Mouse (Mus musculus): ENCODE results near the gene Psmd5.

Psmd5 gene

DNA sequence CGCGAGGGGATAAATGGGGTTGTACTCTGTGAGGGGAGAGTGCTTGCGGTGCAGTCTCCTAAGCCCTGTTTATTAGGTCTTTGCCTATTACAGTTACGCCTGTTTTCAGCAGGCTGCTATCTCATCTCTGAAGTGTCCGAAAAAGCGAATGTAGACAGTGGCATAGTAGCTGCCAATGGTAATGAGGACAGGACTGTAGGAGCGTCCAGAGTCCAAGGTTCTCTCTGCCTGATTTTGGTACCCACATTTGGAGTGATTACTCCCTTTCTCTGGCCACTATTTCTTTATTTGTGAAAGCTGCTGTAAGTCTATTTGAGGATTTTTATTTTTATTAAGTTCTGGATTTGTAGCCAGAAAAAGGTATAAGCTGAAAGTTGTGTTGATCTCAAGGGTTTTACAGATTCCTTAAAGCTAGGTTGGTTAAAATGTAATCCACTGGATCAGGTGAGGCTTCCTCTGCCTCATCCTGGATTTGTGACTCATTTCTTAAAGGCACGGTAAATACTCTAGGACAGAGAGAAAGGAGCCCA, at the start of gene Psmd5:
TSS of gene Psmd5 (minus strand) at position 153 of the 530 bp plus-strand sequence.
- DNase-seq = no peak

DNA sequence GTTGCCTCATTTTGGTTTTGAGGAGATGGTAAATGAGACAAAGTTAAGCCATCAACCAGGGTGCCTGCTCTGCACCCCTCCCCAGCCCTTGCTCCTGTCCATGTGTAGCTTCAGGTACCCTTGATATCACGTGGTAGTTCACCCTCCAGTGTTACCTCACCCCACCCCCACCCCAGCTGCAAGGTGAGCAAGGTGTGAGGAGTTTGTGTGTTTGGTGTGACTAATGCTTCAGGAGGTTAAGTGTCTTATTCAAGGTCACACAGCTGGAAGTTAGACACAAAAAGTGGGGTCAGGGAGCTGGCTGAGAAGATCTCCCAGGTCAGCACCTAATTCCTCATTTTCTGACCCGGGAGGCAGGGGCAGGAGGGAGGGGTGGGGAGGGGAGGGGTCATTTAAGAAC, 48.0 kb upstream of the Psmd5 start:
- no peak for DNase-seq

DNA sequence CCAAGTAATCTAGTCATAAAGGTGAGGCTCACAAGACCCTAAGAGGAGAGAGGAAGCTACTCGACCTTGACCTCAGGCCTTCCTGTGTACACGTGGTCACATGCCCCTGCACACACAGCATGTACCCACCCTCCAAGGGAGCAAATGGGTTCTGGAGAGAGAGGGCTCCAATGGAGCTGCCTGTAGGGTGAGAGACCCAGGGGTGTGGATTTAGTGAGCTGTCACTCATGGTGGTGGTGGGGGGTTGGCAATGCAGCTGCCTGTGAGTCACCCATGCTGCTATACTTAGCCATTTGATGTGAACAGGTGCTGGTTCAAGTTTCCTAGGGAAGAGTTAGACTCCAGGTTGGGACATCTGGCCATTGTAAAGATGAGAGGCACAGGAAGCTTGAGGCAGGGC, 45.4 kb upstream of the Psmd5 start:
- no peak for DNase-seq

DNA sequence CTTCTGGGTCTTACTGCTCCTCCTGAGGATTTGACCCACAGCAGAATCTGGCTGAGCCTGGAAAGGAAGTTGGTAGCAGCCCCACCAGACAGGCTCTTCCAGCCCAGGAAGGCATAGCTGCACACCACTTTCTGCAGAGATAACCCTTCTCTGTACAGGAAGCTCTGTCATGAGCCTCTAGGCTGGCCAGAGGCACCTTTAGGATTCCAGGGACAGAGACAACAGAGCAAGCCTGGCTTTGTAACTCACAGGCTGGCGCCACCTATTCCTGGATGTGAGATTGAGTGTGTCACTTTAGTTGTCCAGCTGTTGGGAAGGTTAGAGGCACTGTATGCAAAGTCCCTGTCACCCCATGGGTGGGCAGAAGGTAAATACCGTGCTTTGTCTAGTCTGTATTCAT, 40.3 kb upstream of the Psmd5 start:
- no peak for DNase-seq

DNA sequence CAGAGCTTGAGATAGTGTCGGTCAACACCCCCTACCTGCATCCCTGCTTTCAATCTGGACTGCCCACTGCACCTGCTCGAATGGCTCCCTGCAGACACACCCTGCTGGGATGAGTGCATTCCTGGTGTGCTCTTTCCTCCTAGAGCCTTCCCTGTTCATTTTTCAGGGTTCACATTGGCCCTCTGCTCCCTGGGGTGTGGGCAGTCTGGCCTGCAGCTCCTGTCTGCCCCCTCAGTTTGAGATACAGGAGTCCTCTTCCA, 40.0 kb upstream of the Psmd5 start:
- DNase-seq = no peak

DNA sequence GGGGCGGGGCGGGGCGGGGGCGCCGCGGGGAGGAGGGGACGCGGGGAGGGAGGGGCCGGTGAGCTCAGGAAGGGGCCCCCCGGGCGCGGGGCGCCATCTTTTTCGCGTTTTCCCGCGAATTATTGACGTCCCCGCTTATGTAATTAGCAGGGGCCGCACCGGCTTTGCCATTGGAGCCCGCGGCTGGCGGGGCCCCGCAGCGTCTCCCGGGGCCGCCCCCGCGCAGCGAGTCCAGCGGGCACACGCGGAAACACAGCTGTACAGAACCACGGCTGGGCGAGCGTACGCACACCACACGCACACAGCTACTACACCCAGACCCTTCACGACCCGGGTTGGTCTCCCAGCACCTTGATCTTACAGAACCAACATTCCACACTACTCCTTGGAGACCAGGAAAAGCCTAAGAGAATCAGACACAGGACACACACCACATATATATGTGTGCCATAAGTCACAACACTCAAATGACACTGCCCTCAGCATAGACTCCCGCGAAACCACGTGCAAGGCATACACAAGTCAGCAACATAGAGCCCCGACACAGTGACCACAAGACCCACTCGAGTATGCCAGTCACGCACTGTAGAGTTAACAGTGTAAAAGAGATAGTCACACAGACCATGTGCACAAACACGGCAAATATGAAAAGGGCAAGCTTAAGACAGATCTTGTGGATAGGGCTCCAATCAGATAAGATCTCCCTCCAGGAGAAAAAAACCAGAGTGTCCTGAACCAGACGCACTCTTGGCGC, 39.5 kb upstream of the Psmd5 start:
- DNase-seq = peak; percentile 40

DNA sequence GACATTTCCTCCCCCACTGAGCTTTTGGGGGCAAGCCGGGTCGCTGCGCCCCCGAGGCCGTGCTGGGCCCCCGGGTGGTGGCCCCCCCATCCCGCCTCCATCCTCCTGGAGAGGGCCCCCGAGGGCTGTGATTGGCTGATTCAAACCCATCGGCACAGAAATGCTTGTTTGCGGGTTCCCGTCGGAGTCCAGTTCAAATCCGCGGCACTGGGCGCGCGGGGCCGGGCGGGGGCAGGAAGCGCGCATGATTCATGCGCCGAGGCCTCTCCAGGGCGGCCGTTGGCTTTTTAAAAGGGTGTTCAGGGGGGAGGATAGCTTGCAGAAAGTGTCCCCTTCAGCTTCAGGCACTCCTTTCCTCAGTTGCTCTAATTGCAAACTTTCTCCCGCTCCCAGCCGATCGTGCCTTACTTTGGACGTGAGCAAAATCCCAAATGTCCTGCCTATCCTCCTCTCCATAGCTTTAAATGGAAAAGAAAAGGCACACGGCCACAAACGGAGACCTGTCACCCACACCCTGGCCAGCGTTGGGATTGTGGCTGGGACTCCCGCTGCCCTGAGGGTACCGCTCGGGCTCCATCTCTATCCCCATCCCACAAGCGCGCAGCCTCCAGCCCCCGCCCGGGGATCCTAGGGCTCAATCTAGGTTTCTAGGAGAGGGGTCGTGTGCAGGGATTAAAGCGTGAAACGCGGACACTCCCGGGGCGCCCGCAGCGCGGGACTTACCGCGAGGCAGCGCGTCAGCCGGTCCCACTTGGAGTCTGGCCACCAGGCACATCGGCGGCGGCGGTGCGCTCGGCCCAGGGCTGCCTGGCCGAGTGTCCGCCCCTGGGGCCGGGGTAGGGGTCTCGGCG, 38.7 kb upstream of the Psmd5 start, which contains the start of gene Phf19:
TSS of gene Phf19 (minus strand) at position 809 of the 851 bp plus-strand sequence.
- no peak for DNase-seq

DNA sequence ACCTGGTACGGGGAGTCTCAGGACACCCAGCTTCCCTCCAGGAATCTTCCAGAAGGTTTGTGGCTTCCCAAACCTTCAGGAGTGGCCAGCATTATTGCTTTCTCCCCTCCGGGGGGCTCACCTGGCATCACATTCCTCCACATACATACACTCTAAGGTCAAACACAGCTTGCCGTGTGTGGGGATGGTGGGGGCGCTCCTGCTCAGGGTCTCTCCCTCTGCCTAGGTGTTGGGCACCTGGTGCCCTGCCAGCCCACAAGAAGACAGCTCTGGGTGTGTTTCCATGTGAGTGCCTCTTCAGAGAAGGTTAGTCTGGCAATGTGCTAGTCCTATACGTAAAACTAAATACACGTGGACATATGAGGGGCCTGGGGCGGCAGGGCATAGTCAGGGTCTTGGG, 37.8 kb upstream of the Psmd5 start:
- DNase-seq = no peak

DNA sequence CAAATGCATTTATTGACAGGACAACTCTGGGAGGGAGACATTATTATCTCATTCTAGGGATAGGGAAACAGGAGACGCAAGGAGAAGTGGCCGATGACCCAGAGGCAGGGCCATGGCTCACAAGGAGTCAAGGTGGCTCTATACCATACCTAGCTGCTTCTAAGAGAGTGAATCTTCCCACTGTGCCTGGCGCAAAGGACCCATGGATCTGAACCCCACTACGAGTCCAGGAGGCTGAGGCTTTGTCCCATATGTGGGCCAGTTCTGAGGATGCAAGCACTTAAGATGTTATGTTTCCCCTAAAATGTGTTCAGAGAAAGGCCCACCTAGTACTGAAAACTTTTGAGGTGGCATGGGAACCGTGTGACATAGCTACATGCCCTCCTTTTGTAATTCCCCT, 37.1 kb upstream of the Psmd5 start:
- no peak for DNase-seq

DNA sequence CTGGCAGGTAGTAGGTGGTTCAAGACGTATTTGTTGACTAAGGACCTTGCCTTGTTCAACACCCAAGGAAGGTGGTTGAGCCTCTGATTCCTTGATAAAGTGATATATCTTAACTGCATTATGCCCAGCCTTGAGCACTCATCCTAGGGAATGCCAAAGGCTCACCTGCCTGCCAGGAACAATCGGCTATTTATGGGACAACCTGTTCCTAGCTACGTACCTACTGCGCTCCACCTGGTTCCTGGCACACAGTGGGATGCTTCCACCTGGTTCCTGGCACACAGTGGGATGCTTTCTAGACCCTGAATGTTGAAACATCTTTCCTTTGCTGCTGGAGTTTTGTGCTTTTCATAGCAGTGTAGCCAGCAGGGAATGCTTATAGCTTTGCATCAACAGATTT, 35.0 kb upstream of the Psmd5 start:
- no peak for DNase-seq

DNA sequence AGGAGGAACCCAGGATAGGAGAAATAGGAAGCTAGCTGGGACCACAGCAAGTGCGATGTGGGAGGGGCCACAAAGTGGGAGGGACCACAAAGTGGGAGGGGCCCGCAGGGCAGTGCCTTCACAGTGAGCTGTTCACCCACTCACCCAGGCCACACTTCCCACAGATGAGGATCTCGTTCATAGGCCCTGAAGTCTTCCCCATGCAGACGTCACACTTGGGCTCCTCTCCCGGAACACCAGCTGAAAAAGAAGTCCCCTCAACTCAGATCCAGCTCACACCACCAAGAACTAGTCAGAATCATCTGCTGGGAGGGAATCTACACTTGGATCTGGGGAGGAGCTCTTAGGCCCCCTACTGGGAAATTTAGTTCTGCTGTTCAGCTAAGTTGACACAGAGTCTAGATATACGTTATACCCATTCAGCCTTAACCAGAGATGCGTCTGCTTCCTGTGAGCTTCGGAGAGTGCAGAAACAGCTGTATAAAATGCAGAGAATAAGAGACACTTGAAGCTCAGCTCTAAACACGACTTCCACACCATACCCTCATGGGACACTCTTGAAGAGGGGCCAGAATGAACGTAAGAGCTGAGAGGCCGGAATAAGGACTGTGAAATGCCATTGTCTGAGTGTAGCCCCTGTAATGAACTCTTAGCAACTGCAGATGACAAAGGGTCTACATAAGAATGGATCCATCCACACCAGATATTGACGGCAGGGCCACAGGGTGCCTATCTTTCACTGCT, 32.3 kb upstream of the Psmd5 start:
- peak; percentile 22 for DNase-seq

DNA sequence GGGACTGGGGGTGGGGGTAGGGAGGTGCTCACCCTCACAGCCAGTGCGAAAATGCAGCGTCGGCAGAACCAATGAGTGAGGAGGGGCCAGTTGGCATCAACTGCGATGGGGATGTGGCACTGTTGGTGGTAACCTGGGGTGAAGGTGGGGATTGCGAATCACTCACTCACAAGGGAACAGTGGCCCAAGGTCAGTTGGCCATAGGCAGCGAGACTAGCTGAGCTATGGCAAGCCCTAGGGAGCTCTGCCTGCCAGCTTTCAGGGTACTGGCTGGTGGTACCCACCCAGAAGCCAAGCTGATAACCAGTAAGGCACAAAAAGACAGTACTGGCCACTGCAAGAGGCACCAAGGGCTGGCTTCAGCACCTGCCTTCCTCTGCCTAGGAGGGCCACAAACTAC, 31.7 kb upstream of the Psmd5 start:
- DNase-seq = no peak

DNA sequence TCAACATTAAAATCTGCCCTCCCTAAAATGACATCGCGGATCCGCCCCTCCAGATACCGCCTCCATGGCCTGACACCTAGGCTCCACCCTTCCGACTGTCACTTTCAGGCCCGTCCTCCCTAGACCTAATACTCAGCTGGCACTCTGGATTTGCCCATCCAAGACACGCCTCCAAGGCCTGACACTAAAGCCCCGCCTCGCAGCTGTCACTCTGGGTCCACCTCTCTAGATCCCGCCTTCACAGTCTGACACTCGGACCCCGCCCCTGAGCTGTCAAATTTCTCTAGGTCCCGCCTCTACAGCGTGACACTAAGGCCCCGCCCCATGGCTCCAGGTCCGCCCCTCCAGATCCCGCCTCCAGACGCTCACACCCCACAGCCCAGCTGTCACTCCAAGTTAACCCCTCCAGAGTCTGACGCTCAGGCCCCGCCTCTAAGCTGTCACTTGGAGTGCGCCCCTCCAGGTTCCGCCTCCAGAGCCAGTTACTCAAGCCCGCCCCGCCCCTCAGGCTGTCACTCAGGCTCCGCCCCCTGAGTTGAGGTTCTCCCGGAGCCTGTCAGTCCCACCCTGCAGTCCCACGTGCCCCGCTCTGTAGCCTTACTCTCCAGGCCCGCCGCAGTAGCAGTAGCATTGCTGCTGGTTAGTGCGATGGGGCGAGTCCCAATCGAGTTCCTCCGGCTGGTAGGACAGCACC, 30.2 kb upstream of the Psmd5 start:
- DNase-seq = peak; percentile 96

DNA sequence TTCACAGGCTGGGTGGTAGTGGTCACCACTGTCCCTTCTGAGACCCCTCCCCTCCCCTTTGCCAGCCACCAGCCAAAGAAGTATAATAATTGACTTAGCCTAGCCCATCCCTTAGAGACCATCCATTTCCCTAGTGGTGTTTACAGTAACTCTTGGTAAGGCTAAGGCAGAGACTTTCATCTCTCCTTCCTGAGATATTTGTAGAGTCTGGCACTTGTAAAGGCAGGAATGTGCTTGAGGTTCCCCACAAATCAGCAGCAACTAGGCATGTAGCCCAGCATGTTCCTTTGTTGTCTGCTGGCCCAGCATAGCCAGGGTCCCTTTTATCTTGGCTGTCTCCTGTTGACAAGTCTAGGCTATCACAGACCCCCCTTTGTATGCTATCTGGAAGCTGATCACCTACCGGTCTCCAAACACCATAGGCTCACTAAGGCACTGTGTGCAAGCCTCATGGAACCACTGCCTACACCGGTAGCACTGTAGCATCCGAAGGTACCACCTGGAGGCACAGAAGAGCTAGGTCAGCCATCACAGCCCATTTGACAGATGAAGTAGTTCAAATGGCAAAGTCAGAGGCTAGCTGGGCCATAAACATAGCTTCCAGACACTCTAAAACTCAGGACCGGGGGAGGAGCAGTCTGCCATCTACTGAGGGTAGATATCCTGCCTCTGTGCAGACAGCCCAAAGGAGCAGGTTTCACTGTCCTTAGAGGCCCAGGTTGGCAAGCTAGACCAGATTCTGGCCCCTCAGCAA, 29.1 kb upstream of the Psmd5 start:
- no peak for DNase-seq

DNA sequence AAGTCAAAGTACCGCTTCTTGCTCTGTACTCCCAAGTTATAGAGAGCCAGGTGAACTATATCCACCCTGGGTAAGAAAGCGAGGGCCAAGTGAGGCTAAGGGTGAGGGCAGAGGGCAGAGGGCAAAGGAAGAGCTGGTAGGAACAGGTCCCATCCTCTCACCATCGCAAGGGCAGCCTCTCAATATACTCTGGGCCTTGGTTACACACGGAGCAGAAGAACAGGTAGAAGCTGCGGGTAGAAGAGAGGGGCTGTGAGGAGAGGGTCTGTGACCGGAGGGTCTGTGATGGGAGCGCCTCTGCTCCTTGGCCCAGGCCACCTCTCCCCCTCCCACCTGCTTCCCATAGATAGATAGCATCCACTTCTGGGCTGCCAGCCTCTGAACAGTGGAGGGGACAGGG, 28.4 kb upstream of the Psmd5 start:
- DNase-seq = no peak

DNA sequence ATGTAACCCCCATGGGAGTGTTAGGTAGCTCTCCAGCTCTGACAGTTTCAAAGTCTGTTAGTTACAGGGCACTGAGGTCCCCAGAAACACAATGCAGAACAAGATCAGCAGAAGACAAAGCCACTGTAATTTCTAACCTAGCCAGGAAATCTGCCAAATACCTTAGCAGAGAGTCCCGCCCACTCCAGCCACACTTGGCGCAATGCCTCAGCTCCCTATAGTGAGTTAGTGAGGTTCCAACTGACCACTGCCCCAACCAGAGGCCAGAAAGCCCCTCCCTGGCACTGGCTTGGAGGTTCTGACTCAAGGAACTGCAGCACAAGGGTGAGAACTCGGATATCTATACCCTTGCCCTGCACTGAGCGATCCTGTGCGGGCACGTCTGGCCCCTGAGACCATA, 28.0 kb upstream of the Psmd5 start:
- no peak for DNase-seq

DNA sequence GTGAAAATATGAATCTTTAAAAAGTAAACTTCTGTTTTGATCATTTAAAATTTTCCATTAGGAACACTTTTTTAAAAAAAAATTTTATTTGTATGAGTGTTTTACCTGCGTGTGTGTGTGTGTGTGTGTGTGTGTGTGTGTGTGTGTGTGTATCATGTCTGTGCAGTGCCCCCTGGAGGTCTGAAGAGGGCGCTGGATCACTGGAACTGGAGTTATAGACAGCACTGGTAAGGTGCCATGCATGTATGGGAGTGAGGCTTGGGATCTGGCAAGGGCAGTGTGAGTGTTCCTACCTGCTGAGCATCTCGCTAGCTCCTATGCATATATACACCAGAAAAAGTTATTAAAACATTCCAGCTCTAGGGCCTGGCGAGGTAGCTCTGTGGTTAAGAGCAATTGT, 27.0 kb upstream of the Psmd5 start:
- no peak for DNase-seq

DNA sequence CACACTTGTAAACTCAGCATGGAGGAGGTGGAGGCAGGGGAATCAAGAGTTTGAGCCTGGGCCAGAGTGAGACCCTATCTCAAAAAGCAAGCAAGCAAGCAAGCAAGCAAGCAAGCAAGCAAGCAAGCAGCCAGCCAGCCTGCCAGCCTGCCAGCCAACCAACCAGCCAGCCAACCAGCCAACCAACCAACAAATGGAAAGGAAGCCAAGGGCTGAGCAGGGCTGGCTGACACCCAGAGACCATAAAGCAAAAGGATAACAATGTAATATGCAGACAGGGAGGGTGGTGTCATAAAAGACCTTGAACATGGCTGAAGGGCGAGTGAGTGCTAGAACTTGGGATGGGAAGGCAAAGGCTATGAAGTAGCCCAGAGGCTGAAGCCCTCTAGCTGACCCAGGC, 25.6 kb upstream of the Psmd5 start:
- DNase-seq = no peak

DNA sequence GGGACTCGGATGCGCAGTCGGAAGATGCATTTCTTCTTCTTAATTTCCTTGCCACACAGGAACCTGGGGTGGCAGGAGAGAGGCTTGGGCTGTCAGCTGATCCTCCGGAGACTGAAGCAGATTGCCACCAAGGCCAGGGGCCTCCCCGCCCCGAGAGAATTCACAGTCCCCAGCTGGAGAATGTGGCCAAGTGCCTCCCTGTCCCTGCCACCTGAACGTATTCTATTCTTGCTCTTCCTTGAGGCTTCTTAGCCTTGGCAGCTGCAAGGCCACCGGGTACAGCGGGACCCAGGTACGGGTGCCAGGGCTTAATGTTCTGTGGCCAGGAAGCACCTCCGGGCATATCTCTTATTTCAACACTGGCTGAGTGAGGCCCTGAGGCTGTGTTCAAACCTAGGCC, 24.9 kb upstream of the Psmd5 start:
- DNase-seq = no peak

DNA sequence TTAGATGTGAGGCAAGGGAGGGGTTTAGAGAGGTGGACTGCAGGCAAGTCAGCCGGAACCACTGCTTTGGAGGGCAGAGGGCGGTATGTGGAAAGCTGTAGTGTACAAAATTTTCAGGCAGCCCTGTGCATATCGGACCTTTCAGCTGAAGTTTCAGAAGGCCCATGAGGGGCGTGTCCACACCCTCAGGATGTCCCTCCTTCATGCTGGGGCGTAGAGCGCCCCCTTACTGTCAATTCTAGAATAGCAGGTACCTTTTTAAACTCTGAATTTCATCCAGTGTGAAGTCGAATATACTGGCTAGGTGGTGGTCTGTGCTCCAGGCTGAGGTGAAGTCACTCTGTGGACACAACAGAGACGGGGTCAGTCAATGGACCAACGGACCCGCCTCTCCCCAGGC, 23.1 kb upstream of the Psmd5 start:
- DNase-seq = no peak

DNA sequence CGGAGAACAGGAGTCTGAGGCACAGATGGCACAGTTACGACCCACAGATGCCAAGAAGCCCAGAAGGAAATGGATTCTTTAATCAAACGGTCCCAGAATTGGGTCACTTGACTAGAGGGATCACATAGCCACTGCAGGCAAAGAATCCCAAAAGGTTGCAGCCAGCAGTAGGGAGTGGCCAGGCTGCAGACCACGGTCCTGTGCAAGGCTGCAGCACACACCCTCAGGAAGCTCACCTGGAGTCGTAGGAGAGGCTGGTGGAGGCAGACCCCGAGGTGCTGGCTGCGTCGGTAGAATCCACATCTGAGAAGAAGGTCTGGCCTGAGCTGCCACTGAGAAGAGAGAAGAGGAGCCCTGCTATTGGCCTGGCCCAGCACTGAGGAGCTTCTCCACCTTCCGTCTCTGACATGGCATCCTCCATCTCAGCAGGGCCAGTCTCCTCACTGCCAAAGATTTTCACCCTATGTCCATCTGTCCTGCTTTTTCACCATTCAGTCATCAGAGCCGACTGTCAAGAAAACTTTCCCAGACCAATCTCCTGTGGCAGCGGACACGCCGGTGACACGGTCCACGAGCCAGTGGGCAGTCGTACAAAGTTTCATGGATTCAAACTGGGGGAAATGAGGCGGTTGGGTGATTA, 22.2 kb upstream of the Psmd5 start:
- DNase-seq = no peak

Measured in right cerebral cortex, postnatal 4 days (tissue).